Mouse (Mus musculus) lung, postnatal 0 days (tissue): ENCODE measurements around the gene Zfp704. TPM values are rescaled to one million over a fixed set of nuclear protein-coding genes. Genes with fewer than 3 reads are reported as not detected.
A peak's percentile ranks its signal among the peaks of the same experiment; 100 is the strongest.

Experiments used
- ATAC-seq: fragments of 200-750 bp; cut with Nextera tagmentation; 2 replicates; pipeline ENCODE4 v1.8.0; 2017; ENCODE audit warnings: moderate library complexity
- DNase-seq: peaks from one replicate; pipeline ENCODE4 v3.0.0-alpha.2; 2016; ENCODE audit warnings: low spot score
- H3K27ac ChIP-seq: fragments of 300-500 bp; sonication (generic); 2 replicates; pipeline ENCODE4 v1.5.1; 2014; ENCODE audit warnings: antibody characterized with exemption, mild to moderate bottlenecking, low read length, mixed read lengths
- H3K27me3 ChIP-seq: fragments of 300-500 bp; sonication (generic); replicated peaks from 2 replicates; pipeline ENCODE4 v1.6.1; 2014; ENCODE audit warnings: low read length, mixed read lengths; ENCODE audit not compliant: insufficient read depth
- H3K36me3 ChIP-seq: fragments of 300-500 bp; sonication (generic); 2 replicates; pipeline ENCODE4 v1.6.1; 2014; ENCODE audit warnings: low read length, mixed read lengths; ENCODE audit not compliant: insufficient read depth
- H3K4me1 ChIP-seq: fragments of 300-500 bp; sonication (generic); 2 replicates; pipeline ENCODE4 v1.6.1; 2014; ENCODE audit warnings: antibody characterized with exemption, low read depth, low read length, mixed read lengths; ENCODE audit not compliant: insufficient read depth
- H3K4me2 ChIP-seq: fragments of 300-500 bp; sonication (generic); replicated peaks from 2 replicates; pipeline ENCODE4 v1.6.1; 2014; ENCODE audit warnings: low read depth, mild to moderate bottlenecking, low read length, moderate library complexity, mixed read lengths
- H3K4me3 ChIP-seq: fragments of 300-500 bp; sonication (generic); 2 replicates; pipeline ENCODE4 v1.5.1; 2014; ENCODE audit warnings: low read depth, low read length
- H3K9ac ChIP-seq: fragments of 300-500 bp; sonication (generic); replicated peaks from 2 replicates; pipeline ENCODE4 v1.6.1; 2014; ENCODE audit warnings: low read depth, mild to moderate bottlenecking
- H3K9me3 ChIP-seq: fragments of 300-500 bp; sonication (generic); 2 replicates; pipeline ENCODE4 v1.6.1; 2016; ENCODE audit warnings: low read length, mixed read lengths
- CTCF ChIP-seq: IDR thresholded peaks from 2 replicates; pipeline ENCODE4 v1.5.1; 2016; ENCODE audit warnings: antibody characterized with exemption, mild to moderate bottlenecking
- EP300 ChIP-seq: IDR thresholded peaks from 2 replicates; pipeline ENCODE4 v1.6.1; 2016; ENCODE audit warnings: antibody characterized with exemption, mild to moderate bottlenecking, control low read depth
- WGBS: fragments of 180-500 bp; shearing (Covaris S2); extraction: QIAGEN DNeasy Blood & Tissue Kit; methylation state at CpG from one replicate; pipeline ENCODE4 v1.1.7; 2014; 5-methylcytosine and 5-hydroxymethylcytosine counted together
- polyA plus RNA-seq: library from polyadenylated mRNA; unstranded; fragments of >200 nt; fragmentation: Nextera tagmentation; extraction: Ambion mirVana; gene quantifications from 2 replicates; pipeline ENCODE4 v1.2.1, GENCODE M21; 2015

Zfp704 gene
- polyA plus RNA-seq, 1 experiment from 2014 or later: 5.9 TPM

GRCm38 (mm10) chr3:9456380-9456890 lies 153.4 kb downstream of the Zfp704 start:
- Histone ChIP-seq H3K9me3 (no peaks in the 10 kb centered on the region), H3K4me3 (no peak overlapping the region), H3K27ac (no peak overlapping the region), H3K27me3 (no peaks in the 10 kb centered on the region), H3K9ac (no peak overlapping the region), H3K36me3 (no peaks in the 10 kb centered on the region), H3K4me2 (no peak overlapping the region), H3K4me1 (no peaks in the 10 kb centered on the region)
- 72% methylated on average over 10 of the region's 10 CpGs for WGBS
- TF ChIP-seq EP300 (no peak), CTCF (no peak)
- no peak for ATAC-seq
- DNase-seq: no peak

- Histone ChIP-seq H3K9ac (no peak overlapping the region), H3K27me3 (no peaks in the 10 kb centered on the region), H3K36me3 (no peaks in the 10 kb centered on the region), H3K4me1 (no peaks in the 10 kb centered on the region), H3K4me3 (no peak overlapping the region), H3K27ac (no peak overlapping the region), H3K9me3 (no peaks in the 10 kb centered on the region), H3K4me2 (no peak overlapping the region)
- no peak for ATAC-seq
- DNase-seq: no peak
- 93% methylated on average over 5 of the region's 5 CpGs for WGBS
- TF ChIP-seq EP300 (no peak), CTCF (no peak)
These were observed 154.5 kb downstream of the Zfp704 start for GRCm38 (mm10) chr3:9455351-9455750.

- TF ChIP-seq CTCF (no peak), EP300 (no peak)
- no peak overlapping the region for H3K4me3 ChIP-seq
- H3K4me2 ChIP-seq: no peak overlapping the region
- no peak for ATAC-seq
- no peaks in the 10 kb centered on the region for H3K9me3 ChIP-seq
- H3K27ac ChIP-seq: no peak overlapping the region
- no peak overlapping the region for H3K9ac ChIP-seq
- H3K4me1 ChIP-seq: no peaks in the 10 kb centered on the region
- no peaks in the 10 kb centered on the region for H3K36me3 ChIP-seq
- no peak for DNase-seq
- 74% methylated on average over 8 of the region's 8 CpGs for WGBS
- H3K27me3 ChIP-seq: no peaks in the 10 kb centered on the region
These were observed 155.1 kb downstream of the Zfp704 start for GRCm38 (mm10) chr3:9454556-9455330.

- H3K4me3 ChIP-seq: no peak overlapping the region
- no peaks in the 10 kb centered on the region for H3K27me3 ChIP-seq
- 80% methylated on average over 12 of the region's 12 CpGs for WGBS
- no peak overlapping the region for H3K27ac ChIP-seq
- no peak for TF ChIP-seq EP300
- no peak for TF ChIP-seq CTCF
- H3K9ac ChIP-seq: no peak overlapping the region
- no peaks in the 10 kb centered on the region for H3K9me3 ChIP-seq
- ATAC-seq (no peak), DNase-seq (no peak)
- peaks cover 16% of the 10 kb centered on the region; the same call in 1 of the 2 replicates for H3K36me3 ChIP-seq
- no peaks in the 10 kb centered on the region for H3K4me1 ChIP-seq
- H3K4me2 ChIP-seq: no peak overlapping the region
These were observed 159.4 kb downstream of the Zfp704 start for GRCm38 (mm10) chr3:9450521-9450920.

GRCm38 (mm10) chr3:9449261-9450007 lies 160.5 kb downstream of the Zfp704 start:
- DNase-seq (no peak), ATAC-seq (no peak)
- peaks cover 16% of the 10 kb centered on the region; the same call in 1 of the 2 replicates for H3K36me3 ChIP-seq
- no peak overlapping the region for H3K4me2 ChIP-seq
- no peaks in the 10 kb centered on the region for H3K27me3 ChIP-seq
- TF ChIP-seq EP300: no peak
- TF ChIP-seq CTCF: no peak
- no peak overlapping the region for H3K27ac ChIP-seq
- no peaks in the 10 kb centered on the region for H3K9me3 ChIP-seq
- no peak overlapping the region for H3K4me3 ChIP-seq
- WGBS: 62% methylated on average over 7 of the region's 7 CpGs
- H3K9ac ChIP-seq: no peak overlapping the region
- no peaks in the 10 kb centered on the region for H3K4me1 ChIP-seq

GRCm38 (mm10) chr3:9448541-9448940 lies 161.3 kb downstream of the Zfp704 start:
- Histone ChIP-seq H3K4me2 (no peak overlapping the region), H3K36me3 (peaks cover 16% of the 10 kb centered on the region; the same call in 1 of the 2 replicates), H3K27me3 (no peaks in the 10 kb centered on the region), H3K27ac (no peak overlapping the region), H3K4me1 (no peaks in the 10 kb centered on the region), H3K4me3 (no peak overlapping the region), H3K9me3 (no peaks in the 10 kb centered on the region), H3K9ac (no peak overlapping the region)
- ATAC-seq: no peak
- no peak for DNase-seq
- TF ChIP-seq EP300: no peak
- TF ChIP-seq CTCF: peak; percentile 19; the same call in 1 of the 2 replicates
- 88% methylated on average over 5 of the region's 5 CpGs for WGBS
